Mouse (Mus musculus): ENCODE measurements at regions not wholly inside any gene's neighbourhood (a gene's known extent, or its start where the extent isn't known, plus 50 kb on each side); places are given as distances from the start of the nearest gene placed in this dataset.

- no peak for DNase-seq
- TF ChIP-seq EP300 (IDR thresholded peaks at IDR 0.05; ENCODE audit: low read depth) = no peak
- no peak for TF ChIP-seq CTCF (IDR thresholded peaks at IDR 0.05; ENCODE audit: low read depth)
- Histone ChIP-seq H3K4me2 (ENCODE audit: low read depth, low read length) (no peak overlapping the region), H3K9ac (replicated peaks) (no peak overlapping the region), H3K27ac (ENCODE audit: low read depth) (no peak overlapping the region), H3K9me3 (ENCODE audit: low read length) (no peaks in the 10 kb centered on the region), H3K4me3 (ENCODE audit: low read depth, low read length) (no peak overlapping the region), H3K4me1 (ENCODE audit: insufficient read depth) (no peaks in the 10 kb centered on the region), H3K36me3 (replicated peaks; ENCODE audit: insufficient read depth, low read length) (no peaks in the 10 kb centered on the region), H3K27me3 (ENCODE audit: insufficient read depth, low read length) (no peaks in the 10 kb centered on the region)
- WGBS (ENCODE audit: insufficient replicate concordance) = 83% methylated on average over 4 of the region's 4 CpGs
- no peak for ATAC-seq
Observed at GRCm38 (mm10) chr11:18596996-18597395, 421.8 kb downstream of the Meis1 start.

- Histone ChIP-seq H3K27ac (ENCODE audit: low read depth) (no peak overlapping the region), H3K36me3 (replicated peaks; ENCODE audit: insufficient read depth, low read length) (no peaks in the 10 kb centered on the region), H3K4me3 (ENCODE audit: low read depth, low read length) (no peak overlapping the region), H3K9ac (replicated peaks) (no peak overlapping the region), H3K9me3 (ENCODE audit: low read length) (no peaks in the 10 kb centered on the region), H3K4me1 (ENCODE audit: insufficient read depth) (no peaks in the 10 kb centered on the region), H3K4me2 (ENCODE audit: low read depth, low read length) (no peak overlapping the region), H3K27me3 (ENCODE audit: insufficient read depth, low read length) (no peaks in the 10 kb centered on the region)
- no peak for DNase-seq
- 71% methylated on average over 1 of the region's 1 CpGs for WGBS (ENCODE audit: insufficient replicate concordance)
- no peak for TF ChIP-seq EP300 (IDR thresholded peaks at IDR 0.05; ENCODE audit: low read depth)
- TF ChIP-seq CTCF (IDR thresholded peaks at IDR 0.05; ENCODE audit: low read depth) = no peak
- ATAC-seq = no peak
Observed at GRCm38 (mm10) chr11:18590487-18590886, 428.3 kb downstream of the Meis1 start.

GRCm38 (mm10) chr11:18586468-18586867, 432.3 kb downstream of the Meis1 start:
- no peak for DNase-seq
- Histone ChIP-seq H3K9ac (replicated peaks) (no peak overlapping the region), H3K36me3 (replicated peaks; ENCODE audit: insufficient read depth, low read length) (no peaks in the 10 kb centered on the region), H3K27me3 (ENCODE audit: insufficient read depth, low read length) (no peaks in the 10 kb centered on the region), H3K4me2 (ENCODE audit: low read depth, low read length) (no peak overlapping the region), H3K4me1 (ENCODE audit: insufficient read depth) (no peaks in the 10 kb centered on the region), H3K27ac (ENCODE audit: low read depth) (no peak overlapping the region), H3K4me3 (ENCODE audit: low read depth, low read length) (no peak overlapping the region), H3K9me3 (ENCODE audit: low read length) (no peaks in the 10 kb centered on the region)
- WGBS (ENCODE audit: insufficient replicate concordance) = 62% methylated on average over 3 of the region's 3 CpGs
- TF ChIP-seq CTCF (IDR thresholded peaks at IDR 0.05; ENCODE audit: low read depth) (no peak), EP300 (IDR thresholded peaks at IDR 0.05; ENCODE audit: low read depth) (no peak)
- no peak for ATAC-seq

- 72% methylated on average over 8 of the region's 8 CpGs for WGBS (ENCODE audit: insufficient replicate concordance)
- no peaks in the 10 kb centered on the region for H3K4me1 ChIP-seq (ENCODE audit: insufficient read depth)
- H3K9ac ChIP-seq (replicated peaks) = no peak overlapping the region
- TF ChIP-seq CTCF (IDR thresholded peaks at IDR 0.05; ENCODE audit: low read depth) (no peak), EP300 (IDR thresholded peaks at IDR 0.05; ENCODE audit: low read depth) (no peak)
- no peak overlapping the region for H3K4me3 ChIP-seq (ENCODE audit: low read depth, low read length)
- no peaks in the 10 kb centered on the region for H3K36me3 ChIP-seq (replicated peaks; ENCODE audit: insufficient read depth, low read length)
- H3K9me3 ChIP-seq (ENCODE audit: low read length) = no peaks in the 10 kb centered on the region
- H3K4me2 ChIP-seq (ENCODE audit: low read depth, low read length) = no peak overlapping the region
- DNase-seq (no peak), ATAC-seq (no peak)
- no peaks in the 10 kb centered on the region for H3K27me3 ChIP-seq (ENCODE audit: insufficient read depth, low read length)
- no peak overlapping the region for H3K27ac ChIP-seq (ENCODE audit: low read depth)
Observed at GRCm38 (mm10) chr11:18585031-18585430, 433.8 kb downstream of the Meis1 start.

- H3K9ac ChIP-seq (replicated peaks) = no peak overlapping the region
- DNase-seq (no peak), ATAC-seq (no peak)
- WGBS (ENCODE audit: insufficient replicate concordance) = 92% methylated on average over 1 of the region's 1 CpGs
- H3K27me3 ChIP-seq (ENCODE audit: insufficient read depth, low read length) = no peaks in the 10 kb centered on the region
- H3K4me3 ChIP-seq (ENCODE audit: low read depth, low read length) = no peak overlapping the region
- H3K4me1 ChIP-seq (ENCODE audit: insufficient read depth) = no peaks in the 10 kb centered on the region
- no peak overlapping the region for H3K27ac ChIP-seq (ENCODE audit: low read depth)
- H3K36me3 ChIP-seq (replicated peaks; ENCODE audit: insufficient read depth, low read length) = no peaks in the 10 kb centered on the region
- TF ChIP-seq EP300 (IDR thresholded peaks at IDR 0.05; ENCODE audit: low read depth) (no peak), CTCF (IDR thresholded peaks at IDR 0.05; ENCODE audit: low read depth) (no peak)
- H3K4me2 ChIP-seq (ENCODE audit: low read depth, low read length) = no peak overlapping the region
- H3K9me3 ChIP-seq (ENCODE audit: low read length) = no peaks in the 10 kb centered on the region
Observed at GRCm38 (mm10) chr11:18582781-18583161, 436.0 kb downstream of the Meis1 start.

GRCm38 (mm10) chr11:18581997-18582780, 436.6 kb downstream of the Meis1 start:
- no peaks in the 10 kb centered on the region for H3K27me3 ChIP-seq (ENCODE audit: insufficient read depth, low read length)
- H3K4me2 ChIP-seq (ENCODE audit: low read depth, low read length) = no peak overlapping the region
- H3K36me3 ChIP-seq (replicated peaks; ENCODE audit: insufficient read depth, low read length) = no peaks in the 10 kb centered on the region
- no peak overlapping the region for H3K27ac ChIP-seq (ENCODE audit: low read depth)
- no peaks in the 10 kb centered on the region for H3K9me3 ChIP-seq (ENCODE audit: low read length)
- WGBS (ENCODE audit: insufficient replicate concordance) = 63% methylated on average over 2 of the region's 2 CpGs
- no peaks in the 10 kb centered on the region for H3K4me1 ChIP-seq (ENCODE audit: insufficient read depth)
- no peak overlapping the region for H3K9ac ChIP-seq (replicated peaks)
- no peak overlapping the region for H3K4me3 ChIP-seq (ENCODE audit: low read depth, low read length)
- no peak for DNase-seq
- no peak for ATAC-seq
- TF ChIP-seq EP300 (IDR thresholded peaks at IDR 0.05; ENCODE audit: low read depth) (no peak), CTCF (IDR thresholded peaks at IDR 0.05; ENCODE audit: low read depth) (no peak)

Data from liver, postnatal 0 days (tissue).